Mouse (Mus musculus) liver, embryonic 12.5 days (tissue): ENCODE data around the gene Znfx1. TPM values are rescaled to one million over a fixed set of nuclear protein-coding genes. Genes with fewer than 3 reads are reported as not detected.
A peak's percentile ranks its signal among the peaks of the same experiment; 100 is the strongest.

Source experiments
- ATAC-seq: fragments of 200-750 bp; cut with Nextera tagmentation; 2 replicates; pipeline ENCODE4 v1.8.0; 2017; ENCODE audit warnings: moderate number of reproducible peaks, mild to moderate bottlenecking, moderate library complexity
- H3K27ac ChIP-seq: fragments of 300-500 bp; sonication (generic); 2 replicates; pipeline ENCODE4 v1.5.1; 2016; ENCODE audit warnings: mild to moderate bottlenecking
- H3K27me3 ChIP-seq: fragments of 300-500 bp; sonication (generic); replicated peaks from 2 replicates; pipeline ENCODE4 v1.6.1; 2016; ENCODE audit warnings: mild to moderate bottlenecking, moderate library complexity
- H3K36me3 ChIP-seq: fragments of 300-500 bp; sonication (generic); 2 replicates; pipeline ENCODE4 v1.6.1; 2016; ENCODE audit warnings: mild to moderate bottlenecking, moderate library complexity
- H3K4me1 ChIP-seq: fragments of 300-500 bp; sonication (generic); 2 replicates; pipeline ENCODE4 v1.6.1; 2016
- H3K4me2 ChIP-seq: fragments of 300-500 bp; sonication (generic); 2 replicates; pipeline ENCODE4 v1.6.1; 2016; ENCODE audit warnings: mild to moderate bottlenecking, moderate library complexity
- H3K4me3 ChIP-seq: fragments of 300-500 bp; sonication (generic); 2 replicates; pipeline ENCODE4 v1.5.1; 2016; ENCODE audit warnings: mild to moderate bottlenecking, moderate library complexity
- H3K9ac ChIP-seq: fragments of 300-500 bp; sonication (generic); 2 replicates; pipeline ENCODE4 v1.6.1; 2016; ENCODE audit warnings: mild to moderate bottlenecking, moderate library complexity
- H3K9me3 ChIP-seq: fragments of 300-500 bp; sonication (generic); replicated peaks from 2 replicates; pipeline ENCODE4 v1.6.1; 2016; ENCODE audit warnings: mild to moderate bottlenecking, moderate library complexity
- WGBS: fragments of 180-500 bp; shearing (Covaris S2); methylation state at CpG from one replicate; pipeline ENCODE4 v1.1.7; 2016; ENCODE audit not compliant: insufficient replicate concordance; 5-methylcytosine and 5-hydroxymethylcytosine counted together
- polyA plus RNA-seq: library from polyadenylated mRNA; unstranded; fragments of >200 nt; fragmentation: Nextera tagmentation; extraction: Ambion mirVana; gene quantifications from 2 replicates; pipeline ENCODE4 v1.2.1, GENCODE M21; 2016

Znfx1 gene
- polyA plus RNA-seq, 1 experiment from 2014 or later = 13.8 TPM

GRCm38 (mm10) chr2:167081135-167081534, 18.3 kb upstream of the Znfx1 start:
- H3K27ac ChIP-seq = no peak overlapping the region
- WGBS = 50% methylated on average over 6 of the region's 6 CpGs

GRCm38 (mm10) chr2:167080387-167080786, 17.6 kb upstream of the Znfx1 start:
- Histone ChIP-seq H3K4me2 (no peak overlapping the region), H3K9ac (no peak overlapping the region), H3K36me3 (no peaks in the 10 kb centered on the region), H3K4me3 (no peak overlapping the region), H3K27me3 (peaks cover 21% of the 10 kb centered on the region), H3K27ac (no peak overlapping the region), H3K9me3 (no peaks in the 10 kb centered on the region), H3K4me1 (peaks cover 8% of the 10 kb centered on the region; the same call in 1 of the 2 replicates)
- ATAC-seq = no peak
- WGBS = 66% methylated on average over 3 of the region's 3 CpGs

More at GRCm38 (mm10) chr2:167081135-167081534, 18.3 kb upstream of the Znfx1 start:
- peaks cover 8% of the 10 kb centered on the region; the same call in 1 of the 2 replicates for H3K4me1 ChIP-seq
- H3K36me3 ChIP-seq = no peaks in the 10 kb centered on the region
- H3K4me3 ChIP-seq = no peak overlapping the region
- no peak overlapping the region for H3K4me2 ChIP-seq
- H3K27me3 ChIP-seq = peaks cover 21% of the 10 kb centered on the region
- H3K9me3 ChIP-seq = no peaks in the 10 kb centered on the region
- no peak for ATAC-seq
- no peak overlapping the region for H3K9ac ChIP-seq

- Histone ChIP-seq H3K36me3 (no peaks in the 10 kb centered on the region), H3K9me3 (no peaks in the 10 kb centered on the region), H3K27ac (no peak overlapping the region), H3K4me2 (no peak overlapping the region), H3K9ac (no peak overlapping the region), H3K4me1 (peaks cover 8% of the 10 kb centered on the region; the same call in 1 of the 2 replicates), H3K27me3 (peaks cover 21% of the 10 kb centered on the region), H3K4me3 (no peak overlapping the region)
- no peak for ATAC-seq
- 69% methylated on average over 18 of the region's 18 CpGs for WGBS
Measured at GRCm38 (mm10) chr2:167079535-167080257, 16.9 kb upstream of the Znfx1 start.

GRCm38 (mm10) chr2:167078931-167079495, 16.2 kb upstream of the Znfx1 start:
- no peak overlapping the region for H3K4me2 ChIP-seq
- 37% methylated on average over 9 of the region's 9 CpGs for WGBS
- peaks cover 21% of the 10 kb centered on the region for H3K27me3 ChIP-seq
- no peaks in the 10 kb centered on the region for H3K36me3 ChIP-seq
- no peak for ATAC-seq
- H3K27ac ChIP-seq = no peak overlapping the region
- H3K9ac ChIP-seq = no peak overlapping the region
- peaks cover 8% of the 10 kb centered on the region; the same call in 1 of the 2 replicates for H3K4me1 ChIP-seq
- H3K9me3 ChIP-seq = no peaks in the 10 kb centered on the region
- no peak overlapping the region for H3K4me3 ChIP-seq

GRCm38 (mm10) chr2:167078486-167078885, 15.7 kb upstream of the Znfx1 start:
- no peak for ATAC-seq
- WGBS = 24% methylated on average over 7 of the region's 7 CpGs
- Histone ChIP-seq H3K4me2 (no peak overlapping the region), H3K9me3 (no peaks in the 10 kb centered on the region), H3K36me3 (no peaks in the 10 kb centered on the region), H3K9ac (no peak overlapping the region), H3K4me3 (no peak overlapping the region), H3K27me3 (peaks cover 21% of the 10 kb centered on the region), H3K4me1 (peaks cover 8% of the 10 kb centered on the region; the same call in 1 of the 2 replicates), H3K27ac (no peak overlapping the region)

GRCm38 (mm10) chr2:167077199-167077962, 14.6 kb upstream of the Znfx1 start:
- no peak overlapping the region for H3K4me2 ChIP-seq
- WGBS = 59% methylated on average over 11 of the region's 11 CpGs

GRCm38 (mm10) chr2:167076759-167077158, 13.9 kb upstream of the Znfx1 start:
- Histone ChIP-seq H3K27me3 (peaks cover 15% of the 10 kb centered on the region), H3K27ac (no peak overlapping the region), H3K4me1 (peaks cover 12% of the 10 kb centered on the region), H3K4me3 (no peak overlapping the region), H3K9me3 (no peaks in the 10 kb centered on the region), H3K4me2 (no peak overlapping the region), H3K36me3 (no peaks in the 10 kb centered on the region), H3K9ac (no peak overlapping the region)
- 66% methylated on average over 2 of the region's 2 CpGs for WGBS
- no peak for ATAC-seq

More at GRCm38 (mm10) chr2:167077199-167077962, 14.6 kb upstream of the Znfx1 start:
- Histone ChIP-seq H3K9me3 (no peaks in the 10 kb centered on the region), H3K36me3 (no peaks in the 10 kb centered on the region), H3K9ac (no peak overlapping the region), H3K4me1 (peaks cover 9% of the 10 kb centered on the region), H3K27me3 (peaks cover 19% of the 10 kb centered on the region), H3K4me3 (no peak overlapping the region), H3K27ac (no peak overlapping the region)
- ATAC-seq = no peak

- WGBS = 83% methylated on average over 4 of the region's 4 CpGs
- H3K36me3 ChIP-seq = no peaks in the 10 kb centered on the region
- no peak for ATAC-seq
Measured at GRCm38 (mm10) chr2:167076352-167076751, 13.5 kb upstream of the Znfx1 start.

GRCm38 (mm10) chr2:167074587-167074986, 11.8 kb upstream of the Znfx1 start:
- no peak for ATAC-seq
- Histone ChIP-seq H3K36me3 (no peaks in the 10 kb centered on the region), H3K4me2 (no peak overlapping the region), H3K4me1 (peaks cover 20% of the 10 kb centered on the region), H3K4me3 (no peak overlapping the region), H3K9me3 (no peaks in the 10 kb centered on the region), H3K27me3 (peaks cover 11% of the 10 kb centered on the region), H3K27ac (no peak overlapping the region), H3K9ac (no peak overlapping the region)
- WGBS = 77% methylated on average over 5 of the region's 5 CpGs

More at GRCm38 (mm10) chr2:167076352-167076751, 13.5 kb upstream of the Znfx1 start:
- Histone ChIP-seq H3K4me1 (peaks cover 12% of the 10 kb centered on the region), H3K9me3 (no peaks in the 10 kb centered on the region), H3K4me3 (no peak overlapping the region), H3K9ac (no peak overlapping the region), H3K27ac (no peak overlapping the region), H3K4me2 (no peak overlapping the region), H3K27me3 (peaks cover 11% of the 10 kb centered on the region)

GRCm38 (mm10) chr2:167071641-167072601, 9.1 kb upstream of the Znfx1 start:
- ATAC-seq = peak; percentile 93
- Histone ChIP-seq H3K27me3 (no peaks in the 10 kb centered on the region), H3K4me3 (peak overlapping the region; percentile 50), H3K36me3 (no peaks in the 10 kb centered on the region), H3K9me3 (no peaks in the 10 kb centered on the region), H3K4me2 (peak overlapping the region; percentile 68), H3K27ac (peak overlapping the region; percentile 59), H3K4me1 (peaks cover 28% of the 10 kb centered on the region), H3K9ac (peak overlapping the region; percentile 50)
- WGBS = 8% methylated on average over 22 of the region's 22 CpGs

- ATAC-seq = no peak
- peak overlapping the region; percentile 68 for H3K4me2 ChIP-seq
- H3K4me1 ChIP-seq = peaks cover 32% of the 10 kb centered on the region
- WGBS = 12% methylated on average over 12 of the region's 12 CpGs
- H3K9me3 ChIP-seq = no peaks in the 10 kb centered on the region
- H3K4me3 ChIP-seq = peak overlapping the region; percentile 50
- H3K27ac ChIP-seq = peak overlapping the region; percentile 59
- H3K9ac ChIP-seq = peak overlapping the region; percentile 50
- H3K36me3 ChIP-seq = peaks cover 5% of the 10 kb centered on the region
- H3K27me3 ChIP-seq = no peaks in the 10 kb centered on the region
Measured at GRCm38 (mm10) chr2:167071266-167071640, 8.4 kb upstream of the Znfx1 start.
